Mouse (Mus musculus): Measurements from ENCODE around the gene Naa16. TPM values are rescaled to one million over a fixed set of nuclear protein-coding genes. Genes with fewer than 3 reads are reported as not detected.

Naa16 gene
- total and polyA plus RNA-seq, 2 experiments from 2014 or later = 1.6 to 14.8 TPM

- H3K36me3 ChIP-seq (replicated peaks; ENCODE audit: control insufficient read depth, insufficient read depth, low read length) = no peaks in the 10 kb centered on the region
- H3K27me3 ChIP-seq (ENCODE audit: control insufficient read depth, insufficient read depth, low read length) = peaks cover 11% of the 10 kb centered on the region; the same call in 1 of the 2 replicates
- no peaks in the 10 kb centered on the region for H3K9me3 ChIP-seq (replicated peaks; ENCODE audit: control insufficient read depth, low read length)
- H3K4me3 ChIP-seq (ENCODE audit: low read depth, low read length) = peak within 1 kb of the TSS; percentile 58
- H3K27ac ChIP-seq (ENCODE audit: low read depth) = 0 out of 2 replicates have a peak within 1 kb of the TSS, but pooled peaks have one; percentile 45
- H3K9ac ChIP-seq (replicated peaks; ENCODE audit: low read depth, low read length) = peak within 1 kb of the TSS; percentile 57
- H3K4me1 ChIP-seq (ENCODE audit: control insufficient read depth, insufficient read depth) = peaks cover 4% of the 10 kb centered on the region; the same call in 1 of the 2 replicates
- peak; percentile 84 for TF ChIP-seq CTCF (IDR thresholded peaks at IDR 0.05; ENCODE audit: low read depth)
- 0 out of 2 replicates have a peak, but pooled peaks have one; percentile 43 for TF ChIP-seq EP300 (IDR thresholded peaks at IDR 0.05; ENCODE audit: low read depth)
- peak; percentile 94 for DNase-seq (ENCODE audit: low spot score)
- peak; percentile 96 for ATAC-seq (ENCODE audit: insufficient read depth, low read depth)
- H3K4me2 ChIP-seq (ENCODE audit: low read depth, low read length) = peak within 1 kb of the TSS; percentile 77
- under 1% methylated on average over 34 of the region's 34 CpGs for WGBS
These were observed 89.1 kb downstream of the Naa16 start, which contains the start of gene Rgcc for GRCm38 (mm10) chr14:79301466-79301875. Gene Rgcc, minus strand, starts transcription at chr14:79301645.

- Histone ChIP-seq H3K36me3 (replicated peaks; ENCODE audit: control insufficient read depth, insufficient read depth, low read length) (no peaks in the 10 kb centered on the region), H3K27me3 (ENCODE audit: control insufficient read depth, insufficient read depth, low read length) (peaks cover 11% of the 10 kb centered on the region; the same call in 1 of the 2 replicates), H3K9ac (replicated peaks; ENCODE audit: low read depth, low read length) (peak overlapping the region; percentile 57), H3K27ac (ENCODE audit: low read depth) (0 out of 2 replicates have a peak overlapping the region, but pooled peaks have one; percentile 45), H3K4me2 (ENCODE audit: low read depth, low read length) (peak overlapping the region; percentile 77), H3K4me1 (ENCODE audit: control insufficient read depth, insufficient read depth) (peaks cover 4% of the 10 kb centered on the region; the same call in 1 of the 2 replicates), H3K4me3 (ENCODE audit: low read depth, low read length) (peak overlapping the region; percentile 58), H3K9me3 (replicated peaks; ENCODE audit: control insufficient read depth, low read length) (no peaks in the 10 kb centered on the region)
- WGBS = under 1% methylated on average over 52 of the region's 52 CpGs
- TF ChIP-seq EP300 (IDR thresholded peaks at IDR 0.05; ENCODE audit: low read depth) = no peak
- no peak for TF ChIP-seq CTCF (IDR thresholded peaks at IDR 0.05; ENCODE audit: low read depth)
- ATAC-seq (ENCODE audit: insufficient read depth, low read depth) (peak; percentile 9; the same call in 1 of the 2 replicates), DNase-seq (ENCODE audit: low spot score) (no peak)
These were observed 89.8 kb downstream of the Naa16 start for GRCm38 (mm10) chr14:79300641-79301350.

GRCm38 (mm10) chr14:79299796-79300195 lies 90.8 kb downstream of the Naa16 start:
- H3K9ac ChIP-seq (replicated peaks; ENCODE audit: low read depth, low read length) = peak overlapping the region; percentile 57; the same call in 1 of the 2 replicates
- H3K27me3 ChIP-seq (ENCODE audit: control insufficient read depth, insufficient read depth, low read length) = peaks cover 11% of the 10 kb centered on the region; the same call in 1 of the 2 replicates
- peak overlapping the region; percentile 58 for H3K4me3 ChIP-seq (ENCODE audit: low read depth, low read length)
- 54% methylated on average over 6 of the region's 6 CpGs for WGBS
- DNase-seq (ENCODE audit: low spot score) = no peak
- TF ChIP-seq EP300 (IDR thresholded peaks at IDR 0.05; ENCODE audit: low read depth) = no peak
- no peak for TF ChIP-seq CTCF (IDR thresholded peaks at IDR 0.05; ENCODE audit: low read depth)
- ATAC-seq (ENCODE audit: insufficient read depth, low read depth) = no peak
- H3K9me3 ChIP-seq (replicated peaks; ENCODE audit: control insufficient read depth, low read length) = no peaks in the 10 kb centered on the region
- peak overlapping the region; percentile 77 for H3K4me2 ChIP-seq (ENCODE audit: low read depth, low read length)
- H3K27ac ChIP-seq (ENCODE audit: low read depth) = no peak overlapping the region
- no peaks in the 10 kb centered on the region for H3K36me3 ChIP-seq (replicated peaks; ENCODE audit: control insufficient read depth, insufficient read depth, low read length)
- H3K4me1 ChIP-seq (ENCODE audit: control insufficient read depth, insufficient read depth) = peaks cover 4% of the 10 kb centered on the region; the same call in 1 of the 2 replicates

- peak overlapping the region; percentile 11; the same call in 1 of the 2 replicates for H3K4me3 ChIP-seq (ENCODE audit: low read depth, low read length)
- no peak for TF ChIP-seq EP300 (IDR thresholded peaks at IDR 0.05; ENCODE audit: low read depth)
- TF ChIP-seq CTCF (IDR thresholded peaks at IDR 0.05; ENCODE audit: low read depth) = no peak
- 73% methylated on average over 4 of the region's 4 CpGs for WGBS
These were observed 91.3 kb downstream of the Naa16 start for GRCm38 (mm10) chr14:79299230-79299629.

GRCm38 (mm10) chr14:79298314-79298992 lies 92.1 kb downstream of the Naa16 start:
- Histone ChIP-seq H3K4me2 (ENCODE audit: low read depth, low read length) (peak overlapping the region; percentile 77), H3K4me3 (ENCODE audit: low read depth, low read length) (peak overlapping the region; percentile 18), H3K36me3 (replicated peaks; ENCODE audit: control insufficient read depth, insufficient read depth, low read length) (no peaks in the 10 kb centered on the region), H3K27ac (ENCODE audit: low read depth) (no peak overlapping the region), H3K4me1 (ENCODE audit: control insufficient read depth, insufficient read depth) (peaks cover 4% of the 10 kb centered on the region; the same call in 1 of the 2 replicates), H3K27me3 (ENCODE audit: control insufficient read depth, insufficient read depth, low read length) (peaks cover 11% of the 10 kb centered on the region; the same call in 1 of the 2 replicates), H3K9ac (replicated peaks; ENCODE audit: low read depth, low read length) (no peak overlapping the region), H3K9me3 (replicated peaks; ENCODE audit: control insufficient read depth, low read length) (no peaks in the 10 kb centered on the region)
- DNase-seq (ENCODE audit: low spot score) (no peak), ATAC-seq (ENCODE audit: insufficient read depth, low read depth) (no peak)
- WGBS = 66% methylated on average over 7 of the region's 7 CpGs
- TF ChIP-seq CTCF (IDR thresholded peaks at IDR 0.05; ENCODE audit: low read depth) (no peak), EP300 (IDR thresholded peaks at IDR 0.05; ENCODE audit: low read depth) (no peak)

More at GRCm38 (mm10) chr14:79299230-79299629, 91.3 kb downstream of the Naa16 start:
- peaks cover 4% of the 10 kb centered on the region; the same call in 1 of the 2 replicates for H3K4me1 ChIP-seq (ENCODE audit: control insufficient read depth, insufficient read depth)
- H3K9ac ChIP-seq (replicated peaks; ENCODE audit: low read depth, low read length) = no peak overlapping the region
- H3K9me3 ChIP-seq (replicated peaks; ENCODE audit: control insufficient read depth, low read length) = no peaks in the 10 kb centered on the region
- H3K36me3 ChIP-seq (replicated peaks; ENCODE audit: control insufficient read depth, insufficient read depth, low read length) = no peaks in the 10 kb centered on the region
- no peak for ATAC-seq (ENCODE audit: insufficient read depth, low read depth)
- DNase-seq (ENCODE audit: low spot score) = no peak
- no peak overlapping the region for H3K27ac ChIP-seq (ENCODE audit: low read depth)
- H3K4me2 ChIP-seq (ENCODE audit: low read depth, low read length) = peak overlapping the region; percentile 77
- H3K27me3 ChIP-seq (ENCODE audit: control insufficient read depth, insufficient read depth, low read length) = peaks cover 11% of the 10 kb centered on the region; the same call in 1 of the 2 replicates

All from heart, postnatal 0 days (tissue).